In the genomic region with DNA sequence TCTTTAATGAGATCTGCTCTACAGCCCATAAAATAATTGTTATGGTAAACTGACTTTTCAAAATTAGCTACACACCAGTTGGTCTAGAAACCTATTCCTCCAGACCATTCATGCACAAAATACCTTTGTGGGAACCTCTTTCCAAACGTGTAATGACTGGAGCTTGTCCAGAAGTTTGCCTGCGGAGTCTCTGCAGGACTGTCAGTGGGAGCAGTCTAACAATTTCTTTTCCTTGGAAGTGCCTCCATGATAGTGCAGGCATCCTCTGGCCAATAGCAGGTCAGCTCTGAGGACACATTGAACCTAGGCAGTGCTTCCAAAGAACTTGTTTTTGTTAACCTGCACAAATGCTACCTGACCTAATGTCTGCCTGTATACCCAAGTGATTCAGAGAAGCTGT, we compare ENCODE assay signal across 17 mouse cellular contexts.
DNase-seq lines count a peak whose midpoint lies in the region; ATAC-seq lines count a peak whose summit lies in the region.
"Had no signal": no experiment of that assay in that cellular context is flagged by ENCODE, and none has a peak within 500 bp of the region (broad histone marks: within the 10 kb centered on the region; RNA-seq: fewer than 3 reads in every experiment).

No protein-coding gene starts in this region.

- H3K9ac ChIP-seq in midbrain, embryonic 15.5 days = no peak overlapping the region
- H3K9ac ChIP-seq in forebrain, embryonic 13.5 days = no peak overlapping the region
- H3K9ac ChIP-seq in neural tube, embryonic 13.5 days = no peak overlapping the region
- H3K9ac ChIP-seq: embryonic facial prominence, embryonic 12.5 days; heart, embryonic 15.5 days had no signal

- no peak for DNase-seq in midbrain, embryonic 10.5 days (ENCODE audit: low spot score)
- peak; percentile 3 for DNase-seq in cerebellum, adult 8-10 months
- DNase-seq in frontal cortex, postnatal 25 days (ENCODE audit: low spot score in 2 of 2) = no peak
- no peak for DNase-seq in heart, postnatal 36 days
- no peak for DNase-seq in gastrocnemius, postnatal 4 days (ENCODE audit: low spot score in 2 of 2)
- DNase-seq: kidney, postnatal 25 days; layer of hippocampus, postnatal 36 days; lung, adult 18-20 months; thymus, postnatal 4 days had no signal

- no peak overlapping the region for H3K4me3 ChIP-seq in midbrain, embryonic 10.5 days
- H3K4me3 ChIP-seq in midbrain, embryonic 15.5 days = no peak overlapping the region
- H3K4me3 ChIP-seq in forebrain, embryonic 13.5 days = no peak overlapping the region
- no peak overlapping the region for H3K4me3 ChIP-seq in neural tube, embryonic 13.5 days
- H3K4me3 ChIP-seq: embryonic facial prominence, embryonic 12.5 days; heart, embryonic 15.5 days; megakaryocyte, embryonic 14.5 days had no signal

- 0 out of 2 replicates have a peak overlapping the region, but pooled peaks have one; percentile 23 for H3K27ac ChIP-seq in midbrain, embryonic 10.5 days (replicated peaks)
- no peak overlapping the region for H3K27ac ChIP-seq in midbrain, embryonic 15.5 days
- H3K27ac ChIP-seq in forebrain, embryonic 13.5 days = no peak overlapping the region
- H3K27ac ChIP-seq in neural tube, embryonic 13.5 days (replicated peaks) = no peak overlapping the region
- H3K27ac ChIP-seq: embryonic facial prominence, embryonic 12.5 days; heart, embryonic 15.5 days; stomach, postnatal 0 days had no signal

- H3K4me1 ChIP-seq in midbrain, embryonic 10.5 days = peaks cover 7% of the 10 kb centered on the region
- H3K4me1 ChIP-seq in midbrain, embryonic 15.5 days = no peaks in the 10 kb centered on the region
- peaks cover 7% of the 10 kb centered on the region for H3K4me1 ChIP-seq in forebrain, embryonic 13.5 days
- H3K4me1 ChIP-seq in neural tube, embryonic 13.5 days (replicated peaks) = peaks cover 8% of the 10 kb centered on the region
- H3K4me1 ChIP-seq: embryonic facial prominence, embryonic 12.5 days; heart, embryonic 15.5 days; megakaryocyte, embryonic 14.5 days had no signal

- no peaks in the 10 kb centered on the region for H3K27me3 ChIP-seq in midbrain, embryonic 10.5 days (ENCODE audit: low read depth, poor library complexity, severe bottlenecking)
- H3K27me3 ChIP-seq in midbrain, embryonic 15.5 days (replicated peaks) = no peaks in the 10 kb centered on the region
- H3K27me3 ChIP-seq in forebrain, embryonic 13.5 days = no peaks in the 10 kb centered on the region
- no peaks in the 10 kb centered on the region for H3K27me3 ChIP-seq in neural tube, embryonic 13.5 days
- H3K27me3 ChIP-seq: embryonic facial prominence, embryonic 12.5 days; heart, embryonic 15.5 days; megakaryocyte, embryonic 14.5 days had no signal

- H3K4me2 ChIP-seq in midbrain, embryonic 15.5 days = no peak overlapping the region
- no peak overlapping the region for H3K4me2 ChIP-seq in forebrain, embryonic 13.5 days
- H3K4me2 ChIP-seq in neural tube, embryonic 13.5 days = no peak overlapping the region
- H3K4me2 ChIP-seq: embryonic facial prominence, embryonic 12.5 days; heart, embryonic 15.5 days had no signal

- no peak for ATAC-seq in midbrain, embryonic 15.5 days (replicated peaks)
- ATAC-seq in forebrain, embryonic 13.5 days = peak; percentile 87
- peak; percentile 56 for ATAC-seq in neural tube, embryonic 13.5 days (ENCODE audit: low read depth)
- ATAC-seq: activated CD4-positive, CD25-positive, alpha-beta regulatory T cell, adult 4 months had no signal

- intact Hi-C loops in heart, postnatal 36 days (cut with DNase I) = no loop called here

- 26% methylated on average over 2 of the region's 2 CpGs for WGBS in midbrain, embryonic 10.5 days
- 15% methylated on average over 2 of the region's 2 CpGs for WGBS in midbrain, embryonic 15.5 days
- 7% methylated on average over 2 of the region's 2 CpGs for whole genome bisulfite sequencing in forebrain, embryonic 13.5 days
- WGBS in neural tube, embryonic 13.5 days = 13% methylated on average over 2 of the region's 2 CpGs

- no peaks in the 10 kb centered on the region for H3K9me3 ChIP-seq in midbrain, embryonic 10.5 days (replicated peaks)
- H3K9me3 ChIP-seq in midbrain, embryonic 15.5 days = no peaks in the 10 kb centered on the region
- H3K9me3 ChIP-seq in forebrain, embryonic 13.5 days (replicated peaks) = no peaks in the 10 kb centered on the region
- no peaks in the 10 kb centered on the region for H3K9me3 ChIP-seq in neural tube, embryonic 13.5 days
- H3K9me3 ChIP-seq: embryonic facial prominence, embryonic 12.5 days; heart, embryonic 15.5 days; megakaryocyte, embryonic 14.5 days had no signal

- no peaks in the 10 kb centered on the region for H3K36me3 ChIP-seq in midbrain, embryonic 10.5 days
- H3K36me3 ChIP-seq in midbrain, embryonic 15.5 days (replicated peaks) = no peaks in the 10 kb centered on the region
- no peaks in the 10 kb centered on the region for H3K36me3 ChIP-seq in forebrain, embryonic 13.5 days (ENCODE audit: poor library complexity, severe bottlenecking)
- no peaks in the 10 kb centered on the region for H3K36me3 ChIP-seq in neural tube, embryonic 13.5 days
- H3K36me3 ChIP-seq: embryonic facial prominence, embryonic 12.5 days; heart, embryonic 15.5 days had no signal
